Mouse (Mus musculus): Measurements from ENCODE around the gene Gm10188.
A peak's percentile ranks its signal among the peaks of the same experiment; 100 is the strongest.

DNA sequence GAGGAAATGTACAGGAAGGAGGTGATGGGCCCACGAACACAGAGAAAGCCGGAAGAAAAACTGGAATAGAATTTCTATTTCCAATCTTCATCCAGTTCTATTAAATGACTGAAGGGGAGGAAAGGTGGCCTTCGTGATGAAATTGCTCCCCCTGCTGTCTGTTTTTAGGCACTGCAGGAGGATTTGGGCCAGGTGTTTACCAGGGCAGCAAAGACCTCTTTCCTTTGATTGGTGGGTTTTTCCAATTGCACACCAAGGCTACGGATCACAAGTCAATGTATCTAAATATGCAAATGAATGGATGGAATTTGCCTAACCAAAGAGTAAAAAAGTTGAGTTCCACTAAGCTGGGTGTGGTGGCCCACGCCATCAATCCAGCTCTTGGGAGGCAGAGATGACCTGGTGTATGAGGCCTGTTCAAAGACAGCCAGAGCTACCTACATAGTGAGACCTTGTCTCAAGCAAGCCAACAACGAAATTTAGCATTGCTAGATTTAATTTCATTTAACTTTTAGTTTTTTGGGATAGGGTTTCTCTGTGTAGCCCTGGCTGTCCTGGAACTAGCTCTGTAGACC, 8.1 kb upstream of the Gm10188 start:
- TF ChIP-seq CTCF (conservative IDR thresholded peaks at IDR 0.05; ENCODE audit: low read length) (peak; percentile 95), NANOG (IDR thresholded peaks at IDR 0.05; ENCODE audit: borderline replicate concordance, low read length) (no peak)

Measured in E14TG2a.4 (cell line).